Mouse (Mus musculus): ENCODE results near the gene 1810009A15Rik.

The 1810009A15Rik gene

GRCm38 (mm10) chr19:8919684-8920072 is 31.0 kb downstream of the 1810009A15Rik start:
- in situ Hi-C loops (cut with MboI, MseI) = no loop called here

GRCm38 (mm10) chr19:8920073-8920736 is 31.6 kb downstream of the 1810009A15Rik start, which contains the start of gene B3gat3:
Gene B3gat3 (plus strand): TSS chr19:8920374.
- in situ Hi-C loops (cut with MboI, MseI) = no loop called here

- in situ Hi-C loops (cut with MboI, MseI) = no loop called here
These were observed 32.2 kb downstream of the 1810009A15Rik start for GRCm38 (mm10) chr19:8920836-8921291.

GRCm38 (mm10) chr19:8921741-8922140 is 33.1 kb downstream of the 1810009A15Rik start:
- in situ Hi-C loops (cut with MboI, MseI) = no loop called here

- in situ Hi-C loops (cut with MboI, MseI) = no loop called here
These were observed 38.1 kb downstream of the 1810009A15Rik start for GRCm38 (mm10) chr19:8926766-8927165.

- in situ Hi-C loops (cut with MboI, MseI) = no loop called here
These were observed 39.4 kb downstream of the 1810009A15Rik start for GRCm38 (mm10) chr19:8927891-8928525.

- in situ Hi-C loops (cut with MboI, MseI) = no loop called here
These were observed 40.1 kb downstream of the 1810009A15Rik start for GRCm38 (mm10) chr19:8928689-8929223.

- in situ Hi-C loops (cut with MboI, MseI) = no loop called here
These were observed 40.8 kb downstream of the 1810009A15Rik start, which contains the start of the genes Rom1 and Eml3 for GRCm38 (mm10) chr19:8929224-8930088. Gene Rom1 (minus strand): TSS chr19:8929356. Gene Eml3 (plus strand): TSS chr19:8929552.

GRCm38 (mm10) chr19:8930117-8930516 is 41.5 kb downstream of the 1810009A15Rik start:
- in situ Hi-C loops (cut with MboI, MseI) = no loop called here

- in situ Hi-C loops (cut with MboI, MseI) = no loop called here
These were observed 42.1 kb downstream of the 1810009A15Rik start for GRCm38 (mm10) chr19:8930771-8931170.

GRCm38 (mm10) chr19:8936736-8937135 is 48.1 kb downstream of the 1810009A15Rik start:
- in situ Hi-C loops (cut with MboI, MseI) = no loop called here
